Mouse (Mus musculus) frontal cortex, postnatal 36 days (tissue): ENCODE results near the gene Ankrd44.
"Not testable (repeated sequence)": the region's sequence is repeated elsewhere in the genome, so short reads cannot be mapped to it uniquely, and the experiment has no call there.

Experiments used
- DNase-seq, 2 experiments: peaks; one replicate each; pipeline ENCODE4 v3.0.0; 2022; ENCODE audit warnings: low spot score in 2 of 2

The Ankrd44 gene

DNA sequence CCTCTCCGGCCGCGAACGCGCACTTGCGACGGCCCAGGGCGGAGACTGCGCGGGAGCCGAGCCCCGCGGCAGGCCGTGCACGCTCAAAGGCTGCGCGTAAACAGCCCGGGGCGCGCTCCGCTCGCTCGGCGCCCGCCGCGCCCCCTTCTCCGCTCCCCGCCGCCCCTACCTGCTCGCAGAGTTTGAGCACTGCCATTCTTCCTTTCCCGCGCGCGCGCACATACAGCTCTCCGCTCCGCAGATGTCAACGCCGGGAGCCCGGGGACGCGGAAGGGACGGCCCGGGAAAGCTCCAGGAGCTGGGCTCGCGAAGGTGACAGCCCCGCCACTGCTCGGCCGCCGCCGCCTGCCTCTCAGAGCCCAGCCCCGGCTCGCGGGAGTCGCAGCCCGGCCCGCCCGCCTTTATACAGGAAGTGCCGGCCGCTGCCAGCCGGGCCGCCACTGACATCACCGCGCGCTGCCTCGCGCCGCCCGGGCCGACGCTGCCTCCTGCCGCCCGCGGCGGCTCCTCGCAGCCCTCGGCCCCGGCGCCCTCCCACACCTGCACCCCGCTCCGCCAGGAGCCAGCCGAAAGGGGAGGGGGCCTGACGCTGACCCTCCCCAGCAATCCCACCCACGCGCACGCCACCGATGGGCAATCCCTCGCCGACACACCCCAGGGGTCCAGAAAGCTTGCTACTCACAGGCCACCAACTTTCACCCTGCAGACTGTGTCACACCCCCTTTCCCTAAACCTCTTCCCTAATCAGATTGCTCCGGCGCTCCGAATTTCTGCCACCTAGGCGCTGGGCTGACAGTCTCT, at the start of gene Ankrd44:
TSS of gene Ankrd44 (minus strand) at position 417 of the 801 bp plus-strand sequence.
- DNase-seq = peak; percentile 60 to 71

DNA sequence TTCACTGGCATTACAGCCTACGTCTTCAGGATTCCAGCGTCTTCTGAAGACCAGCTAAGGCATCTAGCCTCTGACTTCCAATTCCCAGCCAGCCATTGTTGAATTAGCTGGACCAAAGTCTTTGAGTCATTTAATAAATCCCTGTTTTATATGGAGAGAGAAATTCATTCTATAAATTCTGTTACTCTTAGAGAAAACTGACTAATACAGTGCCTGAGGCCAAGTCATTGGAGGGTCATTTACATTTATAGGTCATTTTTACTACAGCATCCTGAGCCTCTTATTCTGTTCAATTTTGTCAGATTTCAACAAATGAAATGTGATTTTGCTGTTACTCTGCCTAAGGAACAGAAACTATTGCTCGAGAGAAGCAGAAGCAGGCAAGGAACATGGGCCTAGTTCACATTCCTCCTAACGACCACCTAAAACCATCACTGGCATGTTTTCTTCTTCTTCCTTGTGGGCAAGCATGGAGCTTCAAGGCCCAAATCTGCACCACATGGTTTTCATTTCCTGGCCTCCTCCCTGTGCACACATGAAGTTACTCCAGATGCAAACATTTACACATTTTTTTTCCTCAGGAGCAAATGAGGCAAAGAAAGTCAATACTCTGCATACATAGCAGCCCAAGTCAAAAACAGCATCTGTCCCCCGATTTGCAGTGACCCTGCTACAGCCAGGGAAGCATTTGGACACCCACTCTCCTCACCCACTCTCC, 45.7 kb upstream of the Ankrd44 start:
- no peak for DNase-seq

DNA sequence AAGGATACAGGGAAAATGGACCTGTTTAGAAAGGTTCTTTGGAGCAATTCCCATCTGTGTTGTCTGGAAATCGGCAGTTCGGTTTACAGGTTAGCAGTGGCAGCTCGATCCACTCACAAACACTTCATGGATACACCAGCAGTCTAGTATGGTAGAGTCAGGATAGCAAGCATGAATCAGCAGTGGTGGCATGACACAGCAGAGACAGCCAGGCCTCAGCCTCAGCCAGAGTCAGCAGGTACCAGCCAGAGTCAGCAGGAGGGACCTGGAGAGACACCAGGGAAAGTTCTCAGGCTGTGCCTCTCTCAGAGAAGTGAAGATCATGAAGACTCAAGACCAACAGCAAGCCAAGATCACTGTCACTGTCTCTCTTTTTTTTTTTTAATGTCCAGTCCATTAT, 40.7 kb upstream of the Ankrd44 start:
- no peak for DNase-seq

DNA sequence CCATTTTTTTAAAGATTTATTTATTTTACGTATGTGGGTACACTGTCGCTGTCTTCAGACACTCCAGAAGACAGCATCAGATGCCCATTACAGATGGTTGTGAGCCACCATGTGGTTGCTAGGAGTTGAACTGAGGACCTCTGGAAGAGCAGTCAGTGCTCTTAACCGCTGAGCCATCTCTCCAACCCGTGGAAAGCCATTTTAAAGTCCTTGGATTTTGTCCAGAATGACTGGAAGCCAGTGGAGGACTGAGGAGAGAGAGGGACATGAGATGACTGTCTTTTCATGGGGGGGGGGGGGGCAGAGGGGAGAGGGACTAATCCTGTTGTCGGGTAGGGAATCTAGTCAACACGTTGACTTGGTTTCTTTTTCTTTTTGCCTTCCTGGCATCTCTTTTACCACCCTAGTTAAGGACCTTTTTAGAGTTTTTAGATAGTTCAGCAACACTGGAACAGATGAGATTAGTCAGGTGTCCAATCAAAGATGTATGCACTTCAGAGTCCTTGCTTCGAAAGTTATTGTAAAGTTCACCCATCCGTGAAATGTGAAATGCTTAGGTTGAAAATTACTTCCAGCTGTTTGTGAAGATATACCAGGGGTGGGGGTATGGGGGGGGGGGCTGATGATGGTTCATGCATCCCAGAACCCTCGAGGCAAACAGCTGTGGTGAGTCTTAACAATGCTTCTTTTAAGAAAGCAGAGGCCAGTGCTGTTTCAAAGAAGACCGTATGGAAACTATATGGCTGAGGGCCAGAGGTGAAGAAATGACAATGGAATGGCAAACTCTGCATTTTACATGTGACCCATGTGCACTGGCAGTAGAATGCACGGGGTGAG, 39.2 kb upstream of the Ankrd44 start:
- no peak for DNase-seq

DNA sequence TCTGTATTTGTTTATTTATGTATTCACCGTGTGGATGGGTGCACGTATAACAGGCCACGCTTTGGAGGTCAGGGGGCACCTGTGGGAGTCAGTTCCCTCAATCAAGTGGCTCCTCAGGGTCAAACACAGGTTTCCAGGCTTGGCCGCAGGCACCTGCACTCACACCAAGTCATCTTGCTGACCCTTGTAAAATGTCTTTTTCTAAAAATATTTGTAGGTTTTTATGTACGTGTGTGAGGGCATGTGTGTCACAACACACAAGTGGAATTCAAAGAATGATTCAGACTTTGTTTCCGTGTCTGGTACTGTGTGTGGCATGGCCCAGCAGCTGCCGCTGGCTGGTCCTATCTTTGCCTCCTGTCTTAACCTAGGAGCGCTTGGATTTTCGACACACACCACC, 35.5 kb upstream of the Ankrd44 start:
- DNase-seq = no peak

DNA sequence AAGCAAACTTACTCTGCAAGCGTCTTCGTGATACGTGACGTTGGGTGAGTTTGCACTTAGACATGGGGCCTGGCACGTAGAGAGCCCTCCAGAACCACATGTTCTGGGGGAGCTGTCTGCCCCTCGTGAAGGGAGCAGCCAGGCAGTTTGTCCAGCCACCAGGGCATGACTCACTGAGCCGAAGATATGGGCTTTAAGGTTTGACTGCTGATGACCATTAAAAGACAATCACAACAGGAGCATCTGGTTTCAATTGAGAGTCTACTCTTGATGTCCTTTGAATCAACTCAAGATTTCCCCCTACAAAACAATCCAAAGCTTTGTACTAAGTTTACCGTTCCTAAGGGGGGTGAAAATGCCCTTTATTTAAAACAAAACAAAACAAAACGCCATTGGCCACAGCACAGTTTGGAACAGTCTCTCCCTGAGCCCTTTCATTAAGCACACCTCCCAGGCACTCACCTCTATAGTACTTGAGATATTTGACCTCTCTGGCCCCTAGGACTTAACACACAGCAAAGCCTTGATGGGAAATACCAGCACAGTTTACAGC, 34.5 kb upstream of the Ankrd44 start:
- DNase-seq = no peak

DNA sequence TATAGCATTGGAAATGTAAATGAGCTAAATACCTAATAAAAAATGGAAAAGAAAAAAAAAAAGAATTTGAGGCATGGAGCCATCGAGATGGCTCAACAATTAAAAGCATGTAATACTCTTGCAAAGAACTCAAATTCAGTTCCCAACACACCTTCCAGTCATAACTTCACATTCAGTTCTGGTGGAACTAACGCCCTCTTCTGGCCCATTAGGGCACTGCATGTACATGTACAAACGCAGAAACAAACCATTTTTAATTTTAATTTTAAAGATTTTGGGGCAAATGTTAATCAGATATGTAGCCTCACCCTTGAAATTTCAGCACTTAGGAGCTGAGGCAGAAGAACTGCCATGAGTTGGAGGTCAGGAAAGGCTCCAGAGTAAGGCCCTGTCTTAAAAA, 32.3 kb upstream of the Ankrd44 start:
- no peak for DNase-seq

DNA sequence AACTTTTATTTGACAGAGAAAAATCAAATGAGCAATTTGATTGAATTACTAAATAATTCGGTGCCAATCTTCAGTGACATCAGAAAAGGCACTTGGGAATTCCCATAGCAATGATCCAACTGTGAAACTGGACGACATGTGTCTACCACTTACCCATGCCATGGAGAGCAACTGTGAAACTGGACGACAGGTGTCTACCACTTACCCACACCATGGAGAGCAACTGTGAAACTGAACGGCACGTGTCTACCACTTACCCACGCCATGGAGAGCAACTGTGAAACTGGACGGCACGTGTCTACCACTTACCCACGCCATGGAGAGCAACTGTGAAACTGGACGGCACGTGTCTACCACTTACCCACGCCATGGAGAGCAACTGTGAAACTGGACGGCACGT, 30.8 kb upstream of the Ankrd44 start:
- not testable (repeated sequence) for DNase-seq

DNA sequence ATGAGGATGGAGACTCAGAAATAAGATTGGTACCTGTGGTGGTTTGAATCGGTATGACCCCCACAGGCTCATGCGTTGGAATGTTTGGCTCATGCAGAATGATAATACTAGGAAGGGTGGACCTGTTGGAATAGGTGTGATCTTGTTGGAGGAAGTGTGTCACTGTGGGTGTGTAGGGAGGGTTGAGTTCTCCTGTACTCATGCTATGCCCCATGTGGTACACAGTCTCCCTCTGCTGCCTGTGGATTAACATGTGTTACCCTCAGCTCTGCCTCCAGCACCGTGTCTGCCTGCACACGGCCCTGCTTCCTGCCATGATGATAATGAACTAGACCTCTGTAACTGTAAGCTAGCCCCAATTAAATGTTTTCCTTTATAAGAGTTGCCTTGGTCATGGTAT, 28.7 kb upstream of the Ankrd44 start:
- DNase-seq = no peak

DNA sequence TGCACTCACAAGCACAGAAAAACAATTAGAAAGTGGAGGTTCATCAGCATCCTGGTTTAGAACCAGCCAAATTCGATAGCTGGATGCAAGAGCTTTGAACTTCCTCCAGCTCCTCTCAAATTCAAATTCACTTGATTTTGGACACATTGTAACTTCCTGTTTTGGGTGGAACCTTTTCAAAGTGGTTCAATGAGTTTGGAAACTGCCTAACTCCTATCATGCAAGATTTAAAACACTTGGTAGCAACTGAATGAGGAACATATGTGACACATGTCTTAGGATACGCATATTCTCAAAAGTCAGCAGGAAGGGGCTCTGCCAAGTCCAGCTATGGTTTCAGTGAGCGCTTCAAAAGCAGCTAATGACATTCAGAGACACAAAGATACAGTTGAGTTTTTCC, 18.5 kb upstream of the Ankrd44 start:
- no peak for DNase-seq

DNA sequence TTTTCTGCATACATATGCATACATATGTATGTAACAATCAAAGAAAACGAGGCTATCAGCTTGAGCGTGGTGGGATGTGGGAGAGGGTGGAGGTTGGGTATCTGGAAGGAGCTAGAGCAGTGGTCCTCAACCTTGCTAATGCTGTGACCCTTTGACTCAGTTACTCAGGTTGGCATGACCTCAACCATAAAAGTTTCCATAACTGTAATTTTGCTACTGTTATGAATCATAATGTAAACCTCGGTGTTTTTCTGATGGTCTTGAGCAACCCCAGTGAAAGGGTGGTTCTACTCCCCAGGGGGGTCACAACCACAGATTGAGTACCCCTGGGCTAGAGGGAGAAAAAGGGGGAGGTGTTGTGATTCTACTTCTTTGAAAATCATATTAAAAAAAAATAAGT, 9.3 kb upstream of the Ankrd44 start:
- DNase-seq = no peak

DNA sequence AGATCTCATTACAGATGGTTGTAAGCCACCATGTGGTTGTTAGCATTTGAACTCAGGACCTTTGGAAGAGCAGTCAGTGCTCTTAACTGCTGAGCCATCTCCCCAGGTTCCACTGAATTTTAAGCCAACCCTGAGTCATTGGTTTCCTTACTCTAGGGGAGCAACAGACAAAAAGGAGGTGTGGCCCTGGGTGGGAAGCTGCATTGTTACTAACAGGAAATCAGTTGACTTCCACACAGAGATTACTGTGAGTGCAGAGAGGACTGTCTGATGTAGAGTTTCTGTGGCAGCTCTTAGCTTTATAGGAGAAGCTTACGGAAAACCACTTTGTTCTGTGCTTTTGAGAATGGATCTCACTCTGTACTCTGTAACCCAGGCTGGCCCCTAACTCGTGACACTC, 8.7 kb upstream of the Ankrd44 start:
- DNase-seq = no peak

DNA sequence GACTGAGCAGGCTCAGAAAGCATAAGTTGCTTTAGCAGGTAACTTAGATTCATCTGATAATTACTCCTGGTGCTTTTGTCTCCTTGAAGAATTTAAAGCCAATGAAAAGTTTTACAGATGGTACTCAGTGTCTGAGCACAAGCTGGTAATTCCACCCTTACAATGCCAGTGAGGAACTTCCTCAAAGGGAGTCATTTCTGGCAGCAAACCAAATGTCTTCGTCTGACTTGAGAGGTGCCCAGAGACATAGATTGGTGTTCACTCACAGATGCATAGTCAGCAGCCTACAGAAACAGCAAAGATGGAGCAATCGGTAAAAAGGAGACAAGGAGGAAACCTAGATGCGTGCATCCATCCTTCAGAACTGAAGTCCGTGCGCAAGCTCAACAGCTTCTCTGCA, 7.5 kb upstream of the Ankrd44 start:
- DNase-seq = no peak

DNA sequence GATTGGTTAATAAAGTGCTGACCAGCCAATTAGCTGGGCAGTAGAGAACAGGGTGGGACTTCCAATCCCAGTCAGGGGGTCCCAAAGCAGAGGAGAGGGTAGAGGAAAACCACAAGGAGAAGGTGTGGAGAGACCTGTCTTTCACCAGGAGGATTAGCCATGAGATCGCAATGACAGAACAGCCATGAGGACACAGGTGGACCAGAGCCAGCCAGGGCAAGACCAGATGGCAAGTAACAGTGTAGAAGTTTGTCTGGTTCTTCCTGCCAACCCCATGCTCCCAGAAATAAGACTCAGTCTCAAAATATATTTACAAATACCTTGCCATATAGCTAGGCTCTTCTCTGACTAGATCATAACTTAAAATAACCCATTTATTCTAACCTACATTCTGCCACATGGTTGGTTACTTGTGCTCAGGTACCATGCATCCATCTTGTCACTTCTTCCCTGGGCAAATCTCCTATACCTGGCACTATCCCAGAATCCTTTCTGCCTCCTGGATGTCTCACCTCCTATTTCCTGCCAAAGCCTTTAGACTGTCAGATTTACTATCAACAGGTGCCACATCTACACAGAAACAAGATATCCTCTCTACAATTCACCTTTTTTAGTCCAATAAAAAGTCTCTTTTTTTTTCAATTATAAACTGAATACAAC, 6.4 kb upstream of the Ankrd44 start:
- no peak for DNase-seq

DNA sequence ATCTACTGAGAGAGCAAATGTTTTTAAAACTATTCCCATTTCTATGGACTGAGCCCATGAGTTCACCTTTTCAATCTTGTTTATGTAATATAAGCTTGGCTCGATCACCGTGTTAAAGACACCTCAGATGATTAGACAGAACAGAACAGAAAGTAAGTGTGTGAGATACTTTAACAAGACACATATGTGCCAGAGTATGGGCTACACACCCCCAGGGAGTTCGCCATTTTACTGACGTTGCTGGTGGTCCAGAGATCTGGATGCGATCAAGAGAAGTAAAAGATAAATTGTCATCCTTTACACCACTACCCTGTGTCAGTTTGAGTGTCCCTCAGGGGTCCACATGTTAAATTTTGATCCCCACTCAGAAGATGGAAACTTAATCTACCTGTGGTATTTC, 5.0 kb upstream of the Ankrd44 start:
- no peak for DNase-seq

DNA sequence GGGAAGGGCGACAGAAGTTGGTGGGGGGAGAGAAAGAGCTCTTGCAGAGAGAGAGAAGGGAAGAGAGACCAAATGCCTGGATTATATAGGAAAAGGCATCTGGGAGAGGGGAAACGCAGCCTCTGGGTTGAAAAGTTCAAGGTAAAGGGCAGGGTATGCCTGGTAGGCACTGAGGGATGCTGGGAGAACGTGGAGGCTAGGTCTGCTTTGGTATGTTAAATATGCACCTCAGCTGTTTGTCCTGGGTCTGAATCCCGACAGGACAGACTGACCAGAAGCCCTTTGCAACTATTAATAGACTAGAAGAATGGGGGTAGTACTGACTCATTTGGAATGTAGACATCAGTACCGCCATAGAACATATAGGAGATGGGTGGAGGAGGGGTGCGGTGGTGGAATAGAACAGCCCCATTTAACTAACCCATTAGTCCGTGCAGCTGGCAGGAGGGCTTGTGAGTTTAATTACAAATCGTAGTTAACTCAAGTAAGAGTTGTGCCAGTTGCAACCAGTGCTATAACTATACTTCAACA, 4.5 kb upstream of the Ankrd44 start:
- DNase-seq = no peak

DNA sequence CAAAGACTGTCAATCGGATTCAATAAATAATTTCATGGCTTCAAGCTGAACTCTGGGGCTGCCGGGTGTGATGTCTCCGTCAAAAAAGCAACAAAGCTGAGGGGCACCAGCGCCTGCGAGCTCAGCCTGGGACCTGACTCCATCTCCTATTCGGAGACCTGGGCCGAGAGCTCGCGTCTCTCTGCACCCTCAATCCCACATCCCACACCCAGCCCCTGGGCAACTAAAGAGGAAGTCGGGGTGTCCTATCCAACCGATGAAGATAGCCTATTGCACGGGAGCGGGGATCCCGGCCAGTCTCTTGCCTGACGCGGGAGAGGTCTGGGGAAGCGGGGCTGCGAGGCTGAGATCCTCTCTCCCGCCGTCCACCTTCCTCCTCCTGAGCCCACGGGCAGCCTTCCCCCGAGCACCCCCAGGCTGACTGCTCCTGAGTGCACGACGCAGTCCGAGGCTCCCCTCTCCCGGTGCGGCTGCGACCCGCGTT, 694 bp downstream of the Ankrd44 start:
- peak in 1 of 2 experiments; percentile 27 for DNase-seq

DNA sequence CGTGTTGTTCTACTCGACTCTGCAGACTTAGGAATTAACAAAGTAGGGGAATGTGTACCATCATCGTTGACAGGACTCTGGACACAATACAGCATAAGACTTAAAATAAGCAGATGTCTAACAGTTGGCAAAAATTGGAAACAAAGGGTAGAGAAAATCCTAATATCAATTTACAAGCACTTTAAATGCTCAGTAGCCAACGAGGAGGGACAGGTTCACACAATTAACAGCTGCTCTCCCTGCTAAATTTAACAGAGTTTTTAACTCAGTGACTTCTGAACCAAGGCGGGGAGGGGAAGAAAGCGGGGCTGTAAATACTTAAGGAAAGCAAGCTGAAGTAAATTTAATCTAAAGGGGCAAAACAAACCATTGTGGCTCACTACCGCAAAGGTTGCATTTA, 1.4 kb downstream of the Ankrd44 start:
- DNase-seq = no peak

DNA sequence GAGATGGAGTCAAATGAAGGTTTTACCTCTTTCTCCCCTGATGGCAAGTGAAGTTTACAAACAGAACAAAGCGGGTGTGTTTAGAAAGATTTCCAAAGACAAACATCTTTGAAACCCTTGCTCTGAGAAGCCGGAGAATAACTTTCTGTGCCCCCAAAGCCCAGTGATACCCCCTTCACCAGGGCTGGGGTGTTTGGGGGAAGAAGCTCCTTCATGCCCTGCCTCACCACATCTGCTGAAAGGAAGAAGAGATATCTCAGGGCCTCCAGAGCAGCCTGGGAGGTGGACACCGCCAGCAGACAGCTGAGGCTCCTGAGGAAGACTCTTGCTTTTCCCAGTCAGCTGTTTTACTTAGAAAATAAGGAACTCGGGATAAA, 1.9 kb downstream of the Ankrd44 start:
- DNase-seq = no peak

DNA sequence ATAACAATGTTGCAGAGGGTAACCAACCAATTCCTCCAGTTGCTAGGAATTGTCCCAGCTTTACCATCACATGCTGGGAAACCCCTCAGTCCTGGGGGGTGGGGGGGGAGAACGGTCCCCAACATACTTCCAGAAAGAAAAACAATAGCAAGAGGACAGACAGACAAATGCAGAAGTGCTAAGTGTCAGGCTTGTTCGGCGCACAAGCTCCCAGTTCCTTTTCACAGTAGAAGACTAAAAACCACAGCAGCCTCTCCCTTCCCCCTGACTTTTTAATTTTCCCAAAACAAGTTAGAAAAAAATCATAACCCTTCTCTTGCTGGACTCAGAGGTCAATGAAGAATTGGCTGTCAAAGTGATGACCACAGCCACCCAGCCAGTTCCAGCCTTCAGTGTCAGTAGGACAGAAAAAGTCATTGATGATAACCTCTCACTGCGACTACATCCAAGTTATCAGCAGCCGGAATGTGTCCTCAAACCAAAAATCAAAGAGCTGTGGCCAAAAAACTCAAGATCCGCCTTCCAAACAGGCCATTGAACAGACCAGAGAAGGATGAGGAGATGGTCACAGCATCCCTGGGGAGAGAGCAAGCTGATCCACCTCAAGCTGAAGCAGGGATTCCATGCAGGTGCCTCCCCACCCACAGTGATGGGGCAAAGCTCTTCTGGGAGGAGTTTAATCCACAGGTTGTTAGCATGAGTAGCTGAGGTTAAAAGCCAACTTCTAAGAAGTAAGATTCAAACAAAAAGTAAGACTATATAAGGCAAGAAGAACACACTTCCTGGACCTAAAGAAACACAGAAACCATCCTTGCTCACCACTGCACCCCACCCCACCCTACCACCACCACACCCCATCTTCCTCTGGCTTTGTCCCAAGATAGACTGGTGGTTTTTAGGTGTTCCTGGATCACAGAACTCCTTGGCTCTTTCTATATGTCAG, 2.5 kb downstream of the Ankrd44 start:
- DNase-seq = no peak
